Mouse (Mus musculus) monocyte, adult 5-6 weeks (primary cell): ENCODE results near the gene Elf2. TPM values are rescaled to one million over a fixed set of nuclear protein-coding genes. Genes with fewer than 3 reads are reported as not detected.

ENCODE experiments used
- ATAC-seq: fragments of 153-309, 156-312 bp; replicated peaks from 2 replicates; pipeline ENCODE4 v1.8.0; 2017; ENCODE audit warnings: mild to moderate bottlenecking; ENCODE audit not compliant: low TSS enrichment, insufficient number of reproducible peaks, severe bottlenecking, poor library complexity, low FRiP score
- total RNA-seq: library from RNA; stranded (forward); fragments of 200-1000, 200-491, 200-594 nt; gene quantifications from 3 replicates; pipeline ENCODE4 v1.2.3, GENCODE M21; 2017

Elf2 gene
- total RNA-seq, 1 experiment from 2014 or later, result 185 TPM

DNA sequence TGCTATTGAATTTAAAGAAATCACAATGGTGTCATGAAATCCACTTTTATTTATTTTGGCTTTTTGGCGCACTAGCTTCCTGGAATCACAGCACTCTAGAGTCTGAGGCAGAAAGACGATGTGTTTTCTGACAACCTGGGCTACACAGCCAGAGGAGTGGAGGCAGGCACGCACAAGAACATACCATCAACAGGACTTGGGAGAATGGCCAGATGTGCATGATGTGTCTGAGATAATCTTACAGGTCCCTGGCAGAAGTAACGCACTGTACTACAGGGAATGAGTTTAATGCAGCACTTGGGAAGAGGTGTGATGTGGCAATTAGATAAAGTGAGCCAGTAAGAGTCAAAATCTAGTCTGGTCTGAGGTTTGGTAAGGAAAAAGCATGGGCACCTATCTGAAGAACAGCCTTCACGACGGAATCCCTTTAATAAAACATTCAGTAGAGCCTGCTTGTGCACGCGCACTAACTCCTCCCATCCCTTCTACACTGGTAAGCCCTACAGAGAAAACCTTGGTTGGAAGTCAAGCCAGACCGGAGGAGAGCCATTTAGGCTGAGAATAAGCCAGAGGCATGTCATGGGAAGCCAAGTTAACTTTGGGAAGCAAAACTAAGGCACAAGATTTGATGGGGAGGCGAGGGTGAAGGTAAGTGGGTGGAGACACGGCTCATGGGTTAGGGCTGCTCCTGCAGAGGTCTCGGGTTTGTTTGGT lies 87.6 kb downstream of the Elf2 start:
- no peak for ATAC-seq

DNA sequence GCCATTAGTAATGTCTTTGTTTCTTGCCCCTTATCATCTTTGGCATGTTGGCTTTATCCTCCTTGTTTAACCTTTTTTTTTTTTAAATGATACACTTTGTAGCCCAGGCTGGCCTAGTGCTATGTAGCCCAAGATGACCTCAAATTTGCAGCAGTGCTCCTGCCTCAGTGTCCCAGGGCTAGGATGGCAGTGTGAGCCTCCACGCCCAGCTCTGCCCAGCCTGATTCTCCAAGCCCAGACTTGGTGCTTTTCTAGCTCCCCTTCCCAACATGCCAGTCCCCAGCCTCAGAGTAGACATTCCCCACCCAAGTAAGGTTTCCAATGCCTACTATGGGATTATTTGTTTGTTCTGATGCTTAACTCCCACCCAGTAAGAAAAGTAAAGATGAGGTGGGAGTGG lies 88.2 kb downstream of the Elf2 start:
- no peak for ATAC-seq

DNA sequence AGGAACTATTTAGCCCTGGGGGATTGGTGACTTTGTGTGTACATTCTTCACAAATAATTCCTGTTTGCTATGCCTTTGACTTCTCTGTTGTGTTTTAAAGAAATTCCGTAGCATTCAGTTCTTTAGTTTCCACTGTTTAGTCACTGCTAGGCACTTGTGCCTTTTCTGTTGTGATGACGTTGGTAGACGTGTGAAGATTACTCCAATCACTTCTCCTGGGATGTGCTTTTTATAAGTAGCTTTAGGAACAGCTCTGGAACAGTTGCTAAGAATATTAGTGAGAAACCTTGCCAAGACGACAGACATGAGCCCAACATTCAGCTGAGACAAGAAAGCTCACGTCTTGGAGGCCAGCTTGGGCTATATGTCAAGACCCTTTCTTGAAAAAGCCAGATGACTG lies 89.4 kb downstream of the Elf2 start:
- ATAC-seq, result no peak

DNA sequence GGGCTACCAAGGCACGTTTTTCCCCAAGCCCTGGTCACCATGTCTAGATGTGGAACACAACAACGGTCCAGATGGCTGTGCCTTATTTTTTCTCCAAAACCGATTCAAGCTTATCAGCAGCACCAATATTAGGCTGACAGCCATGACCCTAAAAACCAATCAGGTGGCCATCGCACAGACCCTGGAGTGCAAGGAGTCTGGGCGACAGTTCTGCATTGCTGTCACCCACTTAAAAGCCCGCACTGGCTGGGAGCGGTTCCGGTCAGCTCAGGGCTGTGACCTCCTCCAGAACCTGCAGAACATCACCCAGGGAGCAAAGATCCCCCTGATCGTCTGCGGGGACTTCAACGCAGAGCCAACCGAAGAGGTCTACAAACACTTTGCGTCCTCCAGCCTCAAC lies 90.6 kb downstream of the Elf2 start:
- ATAC-seq, result no peak

DNA sequence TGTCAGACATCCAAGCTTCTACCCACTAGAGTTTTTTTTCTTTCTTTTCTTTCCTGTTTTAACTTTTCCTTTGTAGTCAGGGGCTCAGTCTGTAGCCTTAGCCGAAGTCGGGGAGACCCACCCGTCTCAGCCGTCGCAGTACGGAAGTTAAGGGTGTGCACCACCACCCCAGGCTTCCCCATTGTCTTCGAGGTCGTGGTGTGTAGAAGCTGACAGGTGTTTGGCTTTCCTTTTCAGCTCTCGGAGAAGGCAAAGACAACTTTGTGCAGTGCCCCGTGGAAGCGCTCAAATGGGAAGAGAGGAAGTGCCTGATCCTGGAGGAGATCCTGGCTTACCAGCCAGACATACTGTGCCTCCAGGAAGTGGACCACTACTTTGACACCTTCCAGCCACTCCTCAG lies 91.0 kb downstream of the Elf2 start:
- ATAC-seq, result no peak

DNA sequence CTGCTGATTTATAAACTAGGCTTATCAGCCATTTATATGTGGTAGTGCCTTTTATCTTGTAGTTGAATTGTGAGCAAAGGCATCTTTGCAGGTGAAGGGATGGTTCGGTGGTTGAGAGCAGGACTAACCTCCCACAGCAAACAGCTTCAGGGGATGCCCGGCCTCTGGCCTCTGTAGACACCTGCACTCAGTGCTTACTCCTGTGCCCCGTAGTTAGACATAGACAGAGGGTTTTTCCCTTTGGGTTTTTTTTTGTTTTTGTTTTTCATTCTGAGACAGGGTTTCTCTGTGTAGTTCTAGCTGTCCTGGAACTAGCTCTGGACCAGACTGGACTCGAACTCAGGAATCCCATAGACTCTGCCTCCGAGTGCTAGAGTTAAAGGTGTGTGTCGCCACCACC lies 91.9 kb downstream of the Elf2 start:
- no peak for ATAC-seq

DNA sequence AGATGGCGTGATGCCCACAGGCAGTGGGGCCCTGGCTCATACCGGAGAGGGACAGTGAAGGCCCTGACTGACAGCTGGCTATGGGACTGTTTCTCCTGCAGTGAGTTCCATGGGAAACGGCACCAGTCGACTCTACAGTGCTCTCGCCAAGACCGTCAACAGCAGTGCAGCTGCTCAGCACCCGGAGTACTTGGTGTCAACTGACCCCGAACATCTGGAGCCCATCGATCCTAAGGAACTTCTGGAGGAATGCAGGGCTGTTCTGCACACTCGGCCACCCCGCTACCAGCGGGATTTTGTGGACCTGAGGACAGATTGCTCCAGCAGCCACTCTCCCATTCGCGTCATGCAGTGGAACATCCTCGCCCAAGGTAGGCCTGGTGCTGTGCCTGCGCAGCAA lies 92.8 kb downstream of the Elf2 start:
- ATAC-seq, result no peak

DNA sequence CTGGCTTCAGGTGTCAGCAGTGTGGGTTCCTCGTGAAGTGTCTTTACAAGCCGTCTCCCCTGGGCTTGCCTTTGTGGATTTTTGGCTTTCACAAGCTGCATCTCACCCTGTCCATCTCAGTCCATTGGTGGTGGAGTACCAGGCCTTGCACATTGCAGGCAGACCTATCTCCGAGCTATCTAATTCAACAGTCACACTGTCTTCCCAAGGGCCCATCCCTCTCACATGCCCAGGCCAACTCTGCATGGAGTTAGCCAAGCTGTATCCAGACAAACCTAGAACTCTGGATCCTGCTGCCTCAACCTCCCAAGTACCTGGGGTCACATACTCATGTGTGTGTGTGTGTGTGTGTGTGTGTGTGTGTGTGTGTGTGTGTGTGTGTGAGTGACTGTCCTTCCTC lies 100.9 kb downstream of the Elf2 start:
- ATAC-seq, result no peak

DNA sequence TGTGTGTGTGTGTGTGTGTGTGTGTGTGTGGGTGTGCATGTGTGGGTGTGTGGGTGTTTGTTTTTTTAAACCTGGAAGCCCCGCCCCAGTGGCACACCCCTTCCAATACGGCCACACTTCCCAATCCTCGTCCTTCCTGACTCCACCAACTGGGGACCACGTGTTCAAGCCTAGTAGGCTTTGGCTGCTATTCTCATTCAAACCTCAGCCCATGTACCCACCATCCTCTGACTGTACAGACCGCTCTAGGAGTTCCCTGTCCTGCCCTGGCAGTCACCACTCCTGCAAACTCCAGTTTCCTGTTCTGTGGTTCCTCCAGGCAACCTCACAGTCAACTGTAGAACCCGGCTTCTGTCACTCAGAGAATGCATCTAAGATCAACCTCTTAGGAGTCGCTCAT lies 101.9 kb downstream of the Elf2 start:
- no peak for ATAC-seq

DNA sequence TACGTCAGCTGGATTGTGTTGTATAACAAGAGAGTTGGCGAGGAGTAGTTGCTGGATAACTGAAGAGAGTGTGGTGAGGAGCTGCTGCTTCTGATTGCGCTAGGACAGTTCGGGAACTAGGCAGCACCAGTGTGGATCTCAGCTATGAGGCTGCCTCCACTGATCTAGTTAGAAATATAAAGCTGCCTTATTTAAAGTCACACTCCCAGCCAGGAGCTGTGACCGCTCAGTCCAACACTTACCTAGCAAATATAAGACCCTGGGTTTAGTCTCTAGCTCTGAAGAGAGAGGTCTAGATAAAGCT lies 105.8 kb downstream of the Elf2 start:
- ATAC-seq, result no peak

DNA sequence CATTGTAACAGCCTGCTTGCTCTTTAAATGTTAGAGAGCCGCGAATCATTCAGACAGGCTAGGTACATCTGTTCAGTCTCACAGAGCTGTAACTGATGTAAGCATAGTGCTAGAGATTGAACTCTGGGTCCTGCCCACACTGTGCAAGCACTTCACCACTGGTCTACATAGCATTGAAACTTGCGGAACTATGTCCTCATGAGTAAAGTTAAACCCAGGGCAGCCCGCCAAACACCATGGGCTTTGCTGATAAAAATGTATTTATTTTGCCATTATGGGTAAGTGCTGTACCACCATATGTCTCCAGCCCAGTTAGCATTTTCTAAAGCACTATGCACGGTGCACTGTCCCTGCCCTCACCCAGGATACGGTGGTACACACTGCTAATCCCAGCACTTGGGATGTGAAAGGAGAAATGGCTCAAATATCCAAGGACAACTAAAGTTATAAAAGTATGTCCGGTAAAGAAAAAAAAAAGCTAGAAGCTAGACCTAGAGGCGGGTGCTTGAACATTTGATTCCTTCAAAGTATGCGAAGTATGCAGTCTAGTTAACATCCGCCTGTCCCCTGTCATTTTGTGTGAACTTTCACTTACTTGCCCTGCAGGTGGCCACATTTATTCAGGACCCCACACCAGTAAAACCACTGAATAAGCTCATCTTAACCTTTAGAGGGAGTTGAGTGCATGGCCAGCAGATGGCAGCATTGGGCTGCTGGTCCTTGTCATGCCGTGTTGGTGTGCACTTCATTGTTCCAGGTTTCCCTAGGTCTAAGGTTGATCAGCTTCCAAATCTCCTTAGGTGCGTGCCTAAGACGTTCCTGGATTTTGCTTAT lies 106.3 kb downstream of the Elf2 start:
- ATAC-seq, result peak; percentile 71

DNA sequence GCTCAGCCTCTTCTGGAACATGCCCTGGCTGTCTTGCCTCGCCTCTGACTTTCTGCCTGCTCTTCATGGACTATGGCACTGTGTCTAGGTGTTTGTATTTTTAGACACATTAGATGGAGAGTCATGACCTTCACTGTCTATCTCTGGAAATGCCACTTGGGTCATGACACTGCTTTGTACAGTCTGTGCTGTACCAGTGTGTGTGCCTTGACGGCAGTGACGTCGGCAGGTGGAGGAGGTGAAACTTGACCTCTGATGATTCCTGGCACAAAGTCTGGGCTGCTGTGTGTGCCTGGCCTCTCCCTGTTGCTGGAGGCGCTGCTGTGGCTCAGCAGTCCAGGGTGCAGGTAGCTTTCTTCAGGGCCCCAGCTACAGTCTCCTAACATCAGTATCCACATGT lies 107.0 kb downstream of the Elf2 start:
- ATAC-seq, result no peak

DNA sequence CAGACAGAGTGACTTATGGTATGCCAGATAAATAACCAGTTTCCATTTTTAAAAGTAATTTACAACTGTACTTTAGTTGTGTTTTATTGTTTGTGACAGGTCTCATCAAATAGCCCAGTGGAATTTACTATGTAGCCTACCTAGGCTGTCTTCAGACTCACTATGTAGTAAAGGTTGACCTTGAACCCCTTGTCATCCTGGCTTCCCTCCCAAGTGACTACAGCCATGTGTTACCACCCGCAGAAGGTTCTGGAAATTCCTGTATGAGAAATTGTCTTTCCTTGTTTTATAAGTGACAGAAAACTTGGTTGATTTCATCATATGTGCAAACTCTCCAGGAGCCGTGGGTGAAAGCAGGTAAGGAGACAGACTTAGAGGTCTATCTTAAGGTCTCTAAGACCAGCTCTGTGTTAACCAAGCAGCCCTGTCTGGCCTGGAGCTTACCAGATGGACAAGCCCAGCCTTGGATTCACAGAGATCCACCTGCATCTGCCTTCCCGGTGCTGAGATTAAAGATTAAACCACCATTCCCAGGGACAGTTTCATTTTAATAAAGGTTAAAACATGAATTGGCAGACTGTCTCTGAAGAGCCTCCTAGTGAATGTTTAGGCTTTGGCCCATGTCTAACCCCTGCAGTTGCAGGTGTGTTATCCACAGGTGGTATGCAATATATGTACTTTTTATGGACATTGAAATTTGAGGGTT lies 108.1 kb downstream of the Elf2 start:
- ATAC-seq, result no peak

DNA sequence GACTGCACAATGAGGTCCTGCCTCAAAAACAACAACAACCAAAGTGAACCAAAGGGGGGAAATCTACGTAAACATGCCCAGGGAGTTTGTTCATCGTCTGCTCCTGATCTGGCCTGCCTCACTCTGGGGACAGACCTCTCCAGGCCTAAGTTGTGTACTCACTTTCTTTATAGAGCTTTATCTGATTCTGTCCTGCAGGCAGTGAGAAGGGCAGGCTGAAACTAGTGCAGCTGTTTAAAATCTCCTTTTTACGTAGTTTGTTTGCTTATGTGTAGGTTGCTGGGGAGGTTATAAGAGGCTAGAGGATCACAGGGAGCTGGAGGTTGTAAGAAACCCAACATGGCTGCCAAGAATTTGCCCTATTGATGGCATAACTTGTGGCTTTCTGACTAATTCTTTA lies 109.0 kb downstream of the Elf2 start:
- ATAC-seq, result no peak

DNA sequence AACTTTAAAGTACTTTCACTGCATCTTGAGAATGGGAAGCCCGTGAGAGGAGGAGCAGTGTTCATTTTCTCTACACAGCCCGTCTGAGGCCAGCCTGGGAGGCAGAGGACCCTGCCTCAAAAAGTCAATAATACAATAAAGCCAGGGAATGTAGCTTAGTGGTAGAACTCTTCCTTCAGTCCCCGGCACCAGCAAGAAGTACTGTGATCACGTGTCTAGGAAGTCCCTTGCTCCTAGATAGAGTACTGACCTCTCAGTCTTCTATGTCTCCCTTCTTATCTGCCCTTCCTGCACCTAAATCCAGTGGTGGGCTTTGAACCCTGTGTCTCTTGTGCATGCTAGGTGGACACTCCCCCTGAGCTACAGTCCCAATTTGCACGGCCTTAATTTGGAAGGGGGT lies 109.6 kb downstream of the Elf2 start:
- ATAC-seq, result no peak

DNA sequence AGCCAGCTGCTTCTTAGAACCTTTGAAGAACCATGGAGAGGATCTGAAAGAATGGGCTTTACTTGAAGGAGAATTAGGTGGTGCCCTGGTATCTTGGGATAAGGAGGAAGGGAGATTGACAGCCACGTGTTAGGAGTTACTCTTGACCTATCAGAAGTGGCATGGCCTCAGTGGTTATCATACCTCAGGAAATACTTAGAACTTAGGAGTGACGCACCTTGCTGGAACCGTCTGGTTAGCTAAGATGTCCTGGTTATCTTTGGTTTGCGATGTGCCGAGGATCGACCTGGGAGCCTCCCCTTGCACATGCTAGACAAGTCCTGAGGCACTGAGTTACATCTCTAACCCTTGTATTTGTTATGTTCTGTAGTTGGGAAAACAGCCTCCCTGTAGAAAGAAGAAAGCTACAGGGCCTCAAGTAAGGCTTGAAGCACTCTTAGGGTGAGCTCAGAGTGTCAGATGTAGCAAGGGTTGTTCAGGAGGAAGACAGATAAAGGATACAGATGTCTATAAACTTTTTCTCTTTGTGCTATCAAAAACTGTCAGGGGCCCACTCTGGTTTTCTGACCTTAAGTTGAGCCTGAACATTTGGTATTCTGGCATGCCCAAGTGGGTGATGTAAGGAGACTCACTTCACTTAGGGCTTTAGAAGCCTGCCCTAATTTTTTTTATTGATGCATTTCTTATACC lies 110.2 kb downstream of the Elf2 start:
- no peak for ATAC-seq

DNA sequence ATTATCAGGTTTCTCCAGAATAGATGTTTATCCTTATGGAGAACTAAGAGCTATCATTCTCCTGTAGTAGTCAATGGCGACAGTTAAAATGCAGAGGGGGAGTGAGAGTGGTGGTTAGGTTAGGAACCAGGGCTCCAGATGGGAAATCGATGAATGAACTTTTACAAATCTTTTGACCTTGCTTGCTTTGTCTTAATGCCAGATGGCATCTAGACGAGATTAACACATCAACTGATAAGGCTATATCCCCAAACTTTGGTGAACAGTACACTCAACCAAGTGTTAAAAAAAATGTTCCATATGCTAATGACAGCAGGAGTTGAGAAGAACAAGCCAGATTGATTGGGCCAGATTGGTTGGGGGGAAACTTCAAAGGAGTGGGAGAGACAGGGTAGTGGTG lies 111.2 kb downstream of the Elf2 start:
- no peak for ATAC-seq

DNA sequence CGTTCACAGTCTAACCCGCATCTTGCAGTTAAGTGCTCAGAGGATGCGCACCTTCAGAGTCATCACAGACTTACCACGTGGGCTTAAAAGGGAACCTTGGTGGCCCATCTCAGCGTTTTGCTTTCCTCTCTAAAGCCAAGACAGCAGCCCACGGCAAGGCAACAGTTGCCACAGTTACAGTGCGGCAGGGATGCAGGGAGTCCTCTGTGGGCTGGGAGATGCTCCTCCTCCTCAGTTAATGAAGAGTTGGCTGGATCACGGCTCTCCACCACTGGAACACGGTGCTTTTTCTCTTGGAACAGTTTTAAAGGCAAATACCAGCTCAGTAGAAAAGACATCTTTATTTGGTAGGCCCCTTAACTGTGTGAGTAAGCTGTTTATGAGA lies 111.7 kb downstream of the Elf2 start:
- no peak for ATAC-seq

DNA sequence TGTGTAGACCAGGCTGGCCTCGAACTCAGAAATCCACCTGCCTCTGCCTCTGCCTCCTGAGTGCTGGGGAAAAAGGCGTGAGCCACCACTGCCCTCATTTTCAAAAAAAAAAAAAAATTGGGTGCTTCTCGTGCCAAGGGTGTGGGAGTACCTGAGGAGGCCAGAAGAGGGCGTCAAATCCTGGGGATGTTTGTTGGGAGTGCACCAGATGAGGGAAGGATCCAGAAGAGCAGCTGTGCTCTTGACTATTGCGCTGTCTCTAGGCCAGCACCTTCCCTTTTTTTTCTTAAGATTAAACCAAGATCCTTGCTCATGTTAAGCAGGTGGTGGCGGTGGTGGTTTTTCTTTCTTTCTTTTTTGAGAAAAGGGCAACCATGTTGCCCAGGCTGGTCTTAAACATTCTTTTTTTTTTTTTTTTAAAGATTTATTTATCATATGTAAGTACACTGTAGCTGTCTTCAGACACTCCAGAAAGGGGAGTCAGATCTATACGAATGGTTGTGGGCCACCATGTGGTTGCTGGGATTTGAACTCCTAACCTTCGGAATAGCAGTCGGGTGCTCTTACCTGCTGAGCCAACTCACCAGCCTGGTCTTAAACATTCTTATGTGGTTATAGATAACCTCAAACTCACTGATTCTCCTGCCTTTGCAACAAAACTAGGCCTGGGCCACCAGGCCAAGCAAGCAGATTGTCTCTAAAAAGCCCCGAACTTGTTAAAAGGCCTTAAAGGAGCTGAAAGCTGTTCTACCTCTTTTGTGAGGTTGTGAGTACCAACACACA lies 112.2 kb downstream of the Elf2 start:
- ATAC-seq, result peak; percentile 48; the same call in 1 of the 2 replicates
